Mouse (Mus musculus) hindbrain, embryonic 12.5 days (tissue): ENCODE results near the gene Glrb. TPM values are rescaled to one million over a fixed set of nuclear protein-coding genes. Genes with fewer than 3 reads are reported as not detected.

Source experiments
- polyA plus RNA-seq: library from polyadenylated mRNA; unstranded; fragments of >200 nt; fragmentation: Nextera tagmentation; extraction: Ambion mirVana; gene quantifications from 2 replicates; pipeline ENCODE4 v1.2.1, GENCODE M21; 2016

The Glrb gene
- polyA plus RNA-seq, 1 experiment from 2014 or later, result 17.1 TPM

Other genes starting within 250 kb of the Glrb start
- gene Gria2, start 110.8 kb downstream of the Glrb start, polyA plus RNA-seq, result 55.7 and 62.4 TPM in 2 replicates
- 16.2 and 18.5 TPM in 2 replicates for gene Pdgfc, start 122.8 kb upstream of the Glrb start, polyA plus RNA-seq